Mouse (Mus musculus) embryonic fibroblast, embryonic 13.5 days (primary cell): Measurements from ENCODE around the gene Rfc4. TPM values are rescaled to one million over a fixed set of nuclear protein-coding genes. Genes with fewer than 3 reads are reported as not detected.
A peak's percentile ranks its signal among the peaks of the same experiment; 100 is the strongest.

Experiments used
- H3K27ac ChIP-seq: 2 replicates; pipeline ENCODE4 v1.5.1; 2012; ENCODE audit warnings: low read length, control low read depth, inconsistent platforms; ENCODE audit not compliant: insufficient read depth
- H3K4me1 ChIP-seq: 2 replicates; pipeline ENCODE4 v1.6.1; 2011; ENCODE audit warnings: low read length; ENCODE audit not compliant: control insufficient read depth, insufficient read depth
- H3K4me3 ChIP-seq: 2 replicates; pipeline ENCODE4 v1.5.1; 2011; ENCODE audit warnings: mild to moderate bottlenecking, control low read depth, low read length; ENCODE audit not compliant: insufficient read depth
- CTCF ChIP-seq: IDR thresholded peaks from 2 replicates; pipeline ENCODE4 v1.5.1; 2011; ENCODE audit warnings: mild to moderate bottlenecking, control low read depth, low read length, moderate library complexity, borderline replicate concordance; ENCODE audit not compliant: insufficient read depth
- POLR2A ChIP-seq: IDR thresholded peaks from 2 replicates; pipeline ENCODE4 v1.6.1; 2011; ENCODE audit warnings: low read depth, mild to moderate bottlenecking, control low read depth, low read length, moderate library complexity
- polyA plus RNA-seq: library from polyadenylated mRNA; stranded (reverse); fragments of >200 nt; gene quantifications from 2 replicates; pipeline ENCODE4 v1.2.4, GENCODE M21; 2011; ENCODE audit warnings: low read depth; ENCODE audit not compliant: missing spikeins, insufficient read length

Rfc4 gene
- polyA plus RNA-seq, 1 experiment: 22.3 TPM

GRCm38 (mm10) chr16:23115486-23115885 lies 12.1 kb downstream of the Rfc4 start:
- H3K27ac ChIP-seq: no peak overlapping the region
- H3K4me3 ChIP-seq: no peak overlapping the region
- TF ChIP-seq POLR2A (no peak), CTCF (no peak)
- H3K4me1 ChIP-seq: no peaks in the 10 kb centered on the region

GRCm38 (mm10) chr16:23114339-23115171 lies 13.0 kb downstream of the Rfc4 start:
- H3K4me3 ChIP-seq: no peak overlapping the region
- TF ChIP-seq CTCF: no peak
- TF ChIP-seq POLR2A: peak; percentile 31; the same call in 1 of the 2 replicates
- H3K4me1 ChIP-seq: no peaks in the 10 kb centered on the region
- H3K27ac ChIP-seq: no peak overlapping the region

- no peak for TF ChIP-seq CTCF
- TF ChIP-seq POLR2A: no peak
- H3K27ac ChIP-seq: no peak overlapping the region
- no peak overlapping the region for H3K4me3 ChIP-seq
- H3K4me1 ChIP-seq: no peaks in the 10 kb centered on the region
Measured at GRCm38 (mm10) chr16:23113903-23114302, 13.6 kb downstream of the Rfc4 start.

- TF ChIP-seq POLR2A (no peak), CTCF (no peak)
Measured at GRCm38 (mm10) chr16:23112861-23113435, 14.6 kb downstream of the Rfc4 start.

GRCm38 (mm10) chr16:23112348-23112747 lies 15.2 kb downstream of the Rfc4 start:
- H3K4me1 ChIP-seq: no peaks in the 10 kb centered on the region
- no peak overlapping the region for H3K4me3 ChIP-seq
- TF ChIP-seq CTCF (no peak), POLR2A (no peak)

More at GRCm38 (mm10) chr16:23112861-23113435, 14.6 kb downstream of the Rfc4 start:
- no peaks in the 10 kb centered on the region for H3K4me1 ChIP-seq
- peak overlapping the region; percentile 15 for H3K4me3 ChIP-seq
- no peak overlapping the region for H3K27ac ChIP-seq

GRCm38 (mm10) chr16:23109350-23110280 lies 17.9 kb downstream of the Rfc4 start:
- Histone ChIP-seq H3K27ac (peak overlapping the region; percentile 67), H3K4me1 (no peaks in the 10 kb centered on the region), H3K4me3 (peak overlapping the region; percentile 98)
- TF ChIP-seq POLR2A (no peak), CTCF (no peak)

More at GRCm38 (mm10) chr16:23112348-23112747, 15.2 kb downstream of the Rfc4 start:
- no peak overlapping the region for H3K27ac ChIP-seq

- TF ChIP-seq CTCF (no peak), POLR2A (peak; percentile 25; the same call in 1 of the 2 replicates)
- peak overlapping the region; percentile 67 for H3K27ac ChIP-seq
Measured at GRCm38 (mm10) chr16:23108943-23109342, 18.6 kb downstream of the Rfc4 start.

GRCm38 (mm10) chr16:23107946-23108759 lies 19.4 kb downstream of the Rfc4 start:
- Histone ChIP-seq H3K27ac (peak overlapping the region; percentile 99), H3K4me3 (peak overlapping the region; percentile 98), H3K4me1 (no peaks in the 10 kb centered on the region)
- TF ChIP-seq POLR2A (peak; percentile 71), CTCF (no peak)

More at GRCm38 (mm10) chr16:23108943-23109342, 18.6 kb downstream of the Rfc4 start:
- no peaks in the 10 kb centered on the region for H3K4me1 ChIP-seq
- H3K4me3 ChIP-seq: peak overlapping the region; percentile 98
